Mouse (Mus musculus) heart, embryonic 14.5 days (tissue): ENCODE results near the gene Ift20. TPM values are rescaled to one million over a fixed set of nuclear protein-coding genes. Genes with fewer than 3 reads are reported as not detected.
A peak's percentile ranks its signal among the peaks of the same experiment; 100 is the strongest.

Experiments
- ATAC-seq: fragments of 200-750 bp; cut with Nextera tagmentation; 2 replicates; pipeline ENCODE4 v1.8.0; 2017; ENCODE audit warnings: low read depth, moderate TSS enrichment; ENCODE audit not compliant: insufficient number of reproducible peaks, insufficient read depth, low FRiP score
- H3K27ac ChIP-seq, 2 experiments: fragments of 200-500 bp in 1 of 2; fragments of 300-500 bp in 1 of 2; sonication (generic) in 1 of 2; replicated peaks in 1 of 2; 2 replicates each; pipeline ENCODE4 v1.5.1; 2012 to 2014; ENCODE audit warnings: low read depth in 2 of 2, low read length in 2 of 2, control low read depth in 1 of 2, mild to moderate bottlenecking in 1 of 2, mixed read lengths in 1 of 2; ENCODE audit not compliant: control insufficient read depth in 1 of 2, insufficient read depth in 1 of 2
- H3K27me3 ChIP-seq: fragments of 300-500 bp; sonication (generic); 2 replicates; pipeline ENCODE4 v1.6.1; 2014; ENCODE audit warnings: mild to moderate bottlenecking, low read length, control low read depth; ENCODE audit not compliant: control insufficient read depth, insufficient read depth
- H3K36me3 ChIP-seq: fragments of 300-500 bp; sonication (generic); 2 replicates; pipeline ENCODE4 v1.6.1; 2014; ENCODE audit warnings: mild to moderate bottlenecking, control low read depth, low read length, mixed read lengths; ENCODE audit not compliant: control insufficient read depth, insufficient read depth
- H3K4me1 ChIP-seq, 2 experiments: fragments of 200-500 bp in 1 of 2; fragments of 300-500 bp in 1 of 2; sonication (generic) in 1 of 2; 2 replicates each; pipeline ENCODE4 v1.6.1; 2012 to 2014; ENCODE audit warnings: low read length in 2 of 2, control low read depth in 1 of 2, mixed read lengths in 1 of 2; ENCODE audit not compliant: control insufficient read depth in 2 of 2, insufficient read depth in 2 of 2
- H3K4me2 ChIP-seq: fragments of 300-500 bp; sonication (generic); 2 replicates; pipeline ENCODE4 v1.6.1; 2014; ENCODE audit warnings: mild to moderate bottlenecking, low read length
- H3K4me3 ChIP-seq, 2 experiments: fragments of 200-500 bp in 1 of 2; fragments of 300-500 bp in 1 of 2; sonication (generic) in 1 of 2; 2 replicates each; pipeline ENCODE4 v1.5.1; 2012 to 2014; ENCODE audit warnings: low read length in 2 of 2, mild to moderate bottlenecking in 2 of 2, control low read depth in 1 of 2, low read depth in 1 of 2, moderate library complexity in 1 of 2; ENCODE audit not compliant: control insufficient read depth in 1 of 2, insufficient read depth in 1 of 2
- H3K9ac ChIP-seq: fragments of 300-500 bp; sonication (generic); 2 replicates; pipeline ENCODE4 v1.6.1; 2014; ENCODE audit warnings: mild to moderate bottlenecking, low read length
- H3K9me3 ChIP-seq: fragments of 300-500 bp; sonication (generic); 2 replicates; pipeline ENCODE4 v1.6.1; 2016; ENCODE audit warnings: low read length, control low read depth; ENCODE audit not compliant: control insufficient read depth
- WGBS: fragments of 180-500 bp; shearing (Covaris S2); extraction: QIAGEN DNeasy Blood & Tissue Kit; methylation state at CpG from one replicate; pipeline ENCODE4 v1.1.7; 2014; 5-methylcytosine and 5-hydroxymethylcytosine counted together
- polyA plus RNA-seq: library from polyadenylated mRNA; unstranded; fragments of >200 nt; fragmentation: Nextera tagmentation; extraction: Ambion mirVana; gene quantifications from 2 replicates; pipeline ENCODE4 v1.2.1, GENCODE M21; 2014

Gene Ift20
- polyA plus RNA-seq, 1 experiment from 2014 or later = 112 TPM

GRCm38 (mm10) chr11:78499543-78499942 lies 36.6 kb upstream of the Ift20 start:
- H3K27ac ChIP-seq = no peak overlapping the region
- no peaks in the 10 kb centered on the region for H3K36me3 ChIP-seq
- H3K4me3 ChIP-seq = no peak overlapping the region
- no peaks in the 10 kb centered on the region for H3K9me3 ChIP-seq
- 52% methylated on average over 16 of the region's 16 CpGs for WGBS
- H3K27me3 ChIP-seq = peaks cover 67% of the 10 kb centered on the region
- no peak overlapping the region for H3K4me2 ChIP-seq
- no peak for ATAC-seq
- no peak overlapping the region for H3K9ac ChIP-seq
- peaks cover 3 to 5% of the 10 kb centered on the region in 2 experiments; a peak in 2 of 4 replicates for H3K4me1 ChIP-seq

GRCm38 (mm10) chr11:78500623-78501202 lies 35.4 kb upstream of the Ift20 start:
- 74% methylated on average over 9 of the region's 9 CpGs for WGBS
- Histone ChIP-seq H3K27ac (no peak overlapping the region), H3K4me1 (peaks cover 3 to 5% of the 10 kb centered on the region in 2 experiments; a peak in 2 of 4 replicates), H3K36me3 (peaks cover 4% of the 10 kb centered on the region; the same call in 1 of the 2 replicates), H3K27me3 (peaks cover 55% of the 10 kb centered on the region), H3K9ac (no peak overlapping the region), H3K9me3 (no peaks in the 10 kb centered on the region), H3K4me2 (no peak overlapping the region), H3K4me3 (no peak overlapping the region)
- ATAC-seq = no peak

GRCm38 (mm10) chr11:78501529-78501928 lies 34.6 kb upstream of the Ift20 start:
- H3K27me3 ChIP-seq = peaks cover 47% of the 10 kb centered on the region

GRCm38 (mm10) chr11:78502909-78503650 lies 33.1 kb upstream of the Ift20 start, which contains the start of gene Sebox:
TSS of gene Sebox (plus strand) at chr11:78503447.
- WGBS = 55% methylated on average over 7 of the region's 7 CpGs
- Histone ChIP-seq H3K9me3 (no peaks in the 10 kb centered on the region), H3K9ac (no peak within 1 kb of the TSS), H3K27ac (no peak within 1 kb of the TSS), H3K4me2 (no peak within 1 kb of the TSS), H3K27me3 (peaks cover 32% of the 10 kb centered on the region), H3K4me1 (no peaks in the 10 kb centered on the region; a peak in 1 of 4 replicates), H3K4me3 (no peak within 1 kb of the TSS), H3K36me3 (peaks cover 26% of the 10 kb centered on the region)
- no peak for ATAC-seq

More at GRCm38 (mm10) chr11:78501529-78501928, 34.6 kb upstream of the Ift20 start:
- H3K9me3 ChIP-seq = no peaks in the 10 kb centered on the region
- H3K27ac ChIP-seq = no peak overlapping the region
- 75% methylated on average over 20 of the region's 20 CpGs for WGBS
- no peak overlapping the region for H3K9ac ChIP-seq
- ATAC-seq = no peak
- peaks cover 12% of the 10 kb centered on the region; the same call in 1 of the 2 replicates for H3K36me3 ChIP-seq
- H3K4me3 ChIP-seq = no peak overlapping the region
- no peak overlapping the region for H3K4me2 ChIP-seq
- peaks cover 3 to 5% of the 10 kb centered on the region in 2 experiments; a peak in 2 of 4 replicates for H3K4me1 ChIP-seq

- Histone ChIP-seq H3K9ac (no peak overlapping the region), H3K4me2 (no peak overlapping the region), H3K4me1 (no peaks in the 10 kb centered on the region), H3K36me3 (peaks cover 44% of the 10 kb centered on the region), H3K27me3 (peaks cover 8% of the 10 kb centered on the region), H3K9me3 (no peaks in the 10 kb centered on the region), H3K27ac (no peak overlapping the region), H3K4me3 (no peak overlapping the region)
- ATAC-seq = no peak
- WGBS = 80% methylated on average over 3 of the region's 3 CpGs
These were observed 30.7 kb upstream of the Ift20 start for GRCm38 (mm10) chr11:78505430-78505829.

GRCm38 (mm10) chr11:78509148-78509547 lies 27.0 kb upstream of the Ift20 start:
- no peak overlapping the region for H3K4me3 ChIP-seq
- H3K9ac ChIP-seq = no peak overlapping the region
- WGBS = 74% methylated on average over 5 of the region's 5 CpGs
- H3K4me2 ChIP-seq = no peak overlapping the region
- H3K27ac ChIP-seq = no peak overlapping the region
- H3K36me3 ChIP-seq = peaks cover 50% of the 10 kb centered on the region
- H3K27me3 ChIP-seq = no peaks in the 10 kb centered on the region
- H3K9me3 ChIP-seq = no peaks in the 10 kb centered on the region
- peaks cover 0 to 15% of the 10 kb centered on the region in 2 experiments; a peak in 3 of 4 replicates for H3K4me1 ChIP-seq
- ATAC-seq = no peak

GRCm38 (mm10) chr11:78512025-78512957 lies 23.9 kb upstream of the Ift20 start, which contains the start of the genes Tmem199 and Poldip2:
TSS of gene Tmem199 (minus strand) at chr11:78512172.
TSS of gene Poldip2 (plus strand) at chr11:78512193.
- WGBS = under 1% methylated on average over 67 of the region's 67 CpGs
- Histone ChIP-seq H3K9me3 (no peaks in the 10 kb centered on the region), H3K4me3 (peak within 1 kb of the TSS; percentile 85 to 89), H3K27me3 (no peaks in the 10 kb centered on the region), H3K4me1 (peaks cover 0 to 15% of the 10 kb centered on the region in 2 experiments; a peak in 3 of 4 replicates), H3K27ac (peak within 1 kb of the TSS; percentile 68 to 86), H3K36me3 (peaks cover 60% of the 10 kb centered on the region), H3K9ac (peak within 1 kb of the TSS; percentile 96), H3K4me2 (peak within 1 kb of the TSS; percentile 89)
- ATAC-seq = peak; percentile 94
